Mouse (Mus musculus): ENCODE results near the gene Fbxo9. TPM values are rescaled to one million over a fixed set of nuclear protein-coding genes. Genes with fewer than 3 reads are reported as not detected.

Gene Fbxo9
- polyA plus RNA-seq, 1 experiment from 2014 or later = 29.8 TPM

Other genes with a start within 250 kb of the Fbxo9 start
- gene Elovl5, start 191.7 kb downstream of the Fbxo9 start, polyA plus RNA-seq (2014; fragmentation: Nextera tagmentation; extraction: Ambion mirVana) = 97.8 and 101 TPM in 2 replicates
- not detected in 2 replicates for gene Gcm1, start 57.1 kb downstream of the Fbxo9 start, polyA plus RNA-seq (2014; fragmentation: Nextera tagmentation; extraction: Ambion mirVana)
- gene Ick, start 127 bp upstream of the Fbxo9 start, polyA plus RNA-seq (2014; fragmentation: Nextera tagmentation; extraction: Ambion mirVana) = 33.9 and 35.0 TPM in 2 replicates
- 55.0 and 58.5 TPM in 2 replicates for gene Gsta4, start 73.7 kb upstream of the Fbxo9 start, polyA plus RNA-seq (2014; fragmentation: Nextera tagmentation; extraction: Ambion mirVana)
- gene Gsta1, start 121.6 kb upstream of the Fbxo9 start, polyA plus RNA-seq (2014; fragmentation: Nextera tagmentation; extraction: Ambion mirVana) = not detected in 2 replicates
- gene Gm3776, start 148.1 kb upstream of the Fbxo9 start, polyA plus RNA-seq (2014; fragmentation: Nextera tagmentation; extraction: Ambion mirVana) = not detected in 2 replicates
- not detected in 2 replicates for gene Gm10639, start 180.9 kb upstream of the Fbxo9 start, polyA plus RNA-seq (2014; fragmentation: Nextera tagmentation; extraction: Ambion mirVana)
- gene Omt2a, start 205.7 kb upstream of the Fbxo9 start, polyA plus RNA-seq (2014; fragmentation: Nextera tagmentation; extraction: Ambion mirVana) = not detected in 2 replicates
- not detected in 2 replicates for gene Omt2b, start 218.5 kb upstream of the Fbxo9 start, polyA plus RNA-seq (2014; fragmentation: Nextera tagmentation; extraction: Ambion mirVana)
- not detected in 2 replicates for gene Gsta2, start 246.7 kb upstream of the Fbxo9 start, polyA plus RNA-seq (2014; fragmentation: Nextera tagmentation; extraction: Ambion mirVana)